In the genomic region with DNA sequence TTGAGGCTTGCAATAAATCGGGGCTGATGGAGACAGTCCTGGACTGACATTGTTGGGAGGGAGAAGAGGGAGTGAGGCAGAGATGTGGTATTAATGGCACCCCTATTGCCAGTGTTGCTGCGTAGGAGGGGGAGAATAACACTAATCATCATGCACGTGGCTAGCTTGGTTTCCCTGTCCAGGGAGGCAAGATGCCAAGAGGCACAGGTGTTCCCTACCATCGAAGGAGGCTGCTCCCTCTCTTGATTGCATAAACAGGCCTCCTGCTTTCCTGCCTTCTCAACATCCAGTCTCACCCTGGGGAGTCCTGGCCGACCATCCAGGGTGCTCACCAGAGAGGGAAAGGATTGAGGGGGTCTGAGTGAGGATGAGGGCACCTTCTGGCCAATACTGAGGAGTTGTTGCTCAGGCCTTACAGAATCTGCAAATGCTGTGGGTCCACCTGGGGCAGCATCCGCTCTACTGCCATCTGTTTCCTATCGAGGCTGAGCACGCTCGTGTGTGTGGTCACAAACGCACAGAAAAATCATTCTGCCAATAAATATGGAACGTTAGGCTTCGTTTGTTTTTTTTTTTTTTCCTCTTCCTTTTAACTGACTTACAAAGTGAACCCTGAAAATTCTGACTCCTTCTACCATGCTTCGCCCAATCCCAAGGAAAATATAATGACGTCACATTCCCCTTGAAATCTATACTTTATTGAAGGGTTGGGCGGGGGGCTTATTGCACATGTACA, we compare ENCODE assay signal across 9 mouse cellular contexts.
DNase-seq lines count a peak whose midpoint lies in the region; ATAC-seq and TF ChIP-seq lines count a peak whose summit lies in the region.
"Had no signal": no experiment of that assay in that cellular context is flagged by ENCODE, and none has a peak within 500 bp of the region (broad histone marks: within the 10 kb centered on the region; RNA-seq: fewer than 3 reads in every experiment).

No protein-coding gene starts in this region.

- no peak overlapping the region for H3K9ac ChIP-seq in heart, embryonic 11.5 days (ENCODE audit: low read depth, low read length)
- no peak overlapping the region for H3K9ac ChIP-seq in stomach, postnatal 0 days (ENCODE audit: low read length)

- H3K36me3 ChIP-seq in heart, embryonic 11.5 days (ENCODE audit: control insufficient read depth, insufficient read depth, low read length): no peaks in the 10 kb centered on the region
- no peaks in the 10 kb centered on the region for H3K36me3 ChIP-seq in stomach, postnatal 0 days (ENCODE audit: control insufficient read depth, insufficient read depth, low read length)

- no peaks in the 10 kb centered on the region for H3K9me3 ChIP-seq in heart, embryonic 11.5 days (replicated peaks; ENCODE audit: control insufficient read depth, low read length)
- H3K9me3 ChIP-seq in stomach, postnatal 0 days (ENCODE audit: control insufficient read depth, low read length): no peaks in the 10 kb centered on the region

- DNase-seq in heart, adult 18-20 months: peak; percentile 27 to 40
- DNase-seq in cerebellum, adult 8-10 months: peak; percentile 82
- DNase-seq in left cerebral cortex, postnatal 25 days (ENCODE audit: low spot score in 2 of 2): peak; percentile 32 to 44
- peak; percentile 26 for DNase-seq in stomach, postnatal 0 days (ENCODE audit: low spot score)
- DNase-seq in lung, postnatal 36 days: no peak
- DNase-seq in kidney, postnatal 4 days: no peak

- peaks cover 5% of the 10 kb centered on the region; the same call in 1 of the 2 replicates for H3K4me1 ChIP-seq in heart, embryonic 11.5 days (ENCODE audit: control insufficient read depth, insufficient read depth, low read length)
- no peaks in the 10 kb centered on the region for H3K4me1 ChIP-seq in stomach, postnatal 0 days (replicated peaks; ENCODE audit: control insufficient read depth, insufficient read depth)

- WGBS in heart, embryonic 11.5 days (ENCODE audit: insufficient replicate concordance): 80% methylated on average over 15 of the region's 15 CpGs
- 53% methylated on average over 15 of the region's 15 CpGs for WGBS in stomach, postnatal 0 days

- H3K4me3 ChIP-seq in heart, embryonic 11.5 days (ENCODE audit: low read depth, low read length): no peak overlapping the region
- H3K4me3 ChIP-seq in stomach, postnatal 0 days (ENCODE audit: low read depth, low read length): no peak overlapping the region

- H3K4me2 ChIP-seq in heart, embryonic 11.5 days: no peak overlapping the region
- H3K4me2 ChIP-seq in stomach, postnatal 0 days (replicated peaks; ENCODE audit: low read depth): no peak overlapping the region

- ATAC-seq in heart, embryonic 11.5 days (replicated peaks; ENCODE audit: insufficient number of reproducible peaks, low FRiP score, low TSS enrichment): no peak
- ATAC-seq in granulocyte monocyte progenitor cell, adult 5-6 weeks (replicated peaks; ENCODE audit: poor library complexity, severe bottlenecking): peak; percentile 82
- no peak for ATAC-seq in stomach, postnatal 0 days (ENCODE audit: low FRiP score, low TSS enrichment)

- no peak for TF ChIP-seq CTCF in stomach, postnatal 0 days (IDR thresholded peaks at IDR 0.05; ENCODE audit: low read depth)

- no peaks in the 10 kb centered on the region for H3K27me3 ChIP-seq in heart, embryonic 11.5 days (ENCODE audit: control insufficient read depth, insufficient read depth, low read length)
- H3K27me3 ChIP-seq in stomach, postnatal 0 days (ENCODE audit: control insufficient read depth, insufficient read depth, low read length): no peaks in the 10 kb centered on the region
- H3K27me3 ChIP-seq: CH12.LX had no signal

- TF ChIP-seq EP300 in stomach, postnatal 0 days (optimal IDR thresholded peaks at IDR 0.05): no peak

- no peak overlapping the region for H3K27ac ChIP-seq in heart, embryonic 11.5 days (ENCODE audit: low read depth, low read length)
- no peak overlapping the region for H3K27ac ChIP-seq in stomach, postnatal 0 days (replicated peaks)

- intact Hi-C loops in left cerebral cortex, postnatal 25 days (cut with DNase I): no loop called here

Comparison
In these comparisons a context has a peak if more than half of its experiments do, and no peak if none do; other contexts are left out.
1. DNase-seq: peak in heart, adult 18-20 months (2 of 2), cerebellum, adult 8-10 months (single experiment), left cerebral cortex, postnatal 25 days (2 of 2) and stomach, postnatal 0 days (single experiment); none in lung, postnatal 36 days (single experiment) and kidney, postnatal 4 days (0 of 2).